Mouse (Mus musculus): Measurements from ENCODE around the gene Cenpo.

Gene Cenpo

GRCm38 (mm10) chr12:4233572-4234508 lies at the start of gene Cenpo, which contains the start of gene Ptrhd1:
TSS of gene Cenpo (minus strand) at chr12:4234294.
TSS of gene Ptrhd1 (plus strand) at chr12:4234027.
- under 1% methylated on average over 50 of the region's 50 CpGs for WGBS

- 86% methylated on average over 3 of the region's 3 CpGs for WGBS
These were observed 45.8 kb upstream of the Cenpo start for GRCm38 (mm10) chr12:4279878-4280277.

GRCm38 (mm10) chr12:4278978-4279755 lies 45.1 kb upstream of the Cenpo start:
- 93% methylated on average over 3 of the region's 3 CpGs for WGBS

- 24% methylated on average over 6 of the region's 6 CpGs for WGBS
These were observed 37.0 kb upstream of the Cenpo start for GRCm38 (mm10) chr12:4271078-4271477.

- 90% methylated on average over 4 of the region's 4 CpGs for WGBS
These were observed 33.7 kb upstream of the Cenpo start for GRCm38 (mm10) chr12:4267765-4268164.

- 72% methylated on average over 16 of the region's 16 CpGs for WGBS
These were observed 18.9 kb upstream of the Cenpo start for GRCm38 (mm10) chr12:4252742-4253655.

- 72% methylated on average over 6 of the region's 6 CpGs for WGBS
These were observed 15.7 kb upstream of the Cenpo start for GRCm38 (mm10) chr12:4249786-4250185.

- WGBS: 89% methylated on average over 10 of the region's 10 CpGs
These were observed 11.6 kb upstream of the Cenpo start for GRCm38 (mm10) chr12:4245742-4246141.

GRCm38 (mm10) chr12:4243805-4244204 lies 9.7 kb upstream of the Cenpo start:
- WGBS: 66% methylated on average over 2 of the region's 2 CpGs

GRCm38 (mm10) chr12:4240281-4240680 lies 6.2 kb upstream of the Cenpo start:
- WGBS: 68% methylated on average over 8 of the region's 8 CpGs

GRCm38 (mm10) chr12:4237481-4237880 lies 3.4 kb upstream of the Cenpo start:
- WGBS: 93% methylated on average over 15 of the region's 15 CpGs

GRCm38 (mm10) chr12:4232777-4233176 lies 1.3 kb downstream of the Cenpo start:
- 35% methylated on average over 4 of the region's 4 CpGs for WGBS

- WGBS: 94% methylated on average over 7 of the region's 7 CpGs
These were observed 3.9 kb downstream of the Cenpo start for GRCm38 (mm10) chr12:4230156-4230555.

GRCm38 (mm10) chr12:4212908-4213307 lies 21.2 kb downstream of the Cenpo start:
- 66% methylated on average over 8 of the region's 8 CpGs for WGBS

GRCm38 (mm10) chr12:4211174-4211573 lies 22.9 kb downstream of the Cenpo start:
- 81% methylated on average over 9 of the region's 9 CpGs for whole genome bisulfite sequencing

GRCm38 (mm10) chr12:4209196-4209595 lies 24.9 kb downstream of the Cenpo start:
- 96% methylated on average over 9 of the region's 9 CpGs for WGBS

- 77% methylated on average over 15 of the region's 15 CpGs for WGBS
These were observed 25.5 kb downstream of the Cenpo start for GRCm38 (mm10) chr12:4208405-4209133.

GRCm38 (mm10) chr12:4206106-4206505 lies 28.0 kb downstream of the Cenpo start:
- 93% methylated on average over 11 of the region's 11 CpGs for WGBS

- 84% methylated on average over 4 of the region's 4 CpGs for WGBS
These were observed 31.9 kb downstream of the Cenpo start for GRCm38 (mm10) chr12:4202206-4202605.

GRCm38 (mm10) chr12:4201454-4202200 lies 32.5 kb downstream of the Cenpo start:
- 63% methylated on average over 13 of the region's 13 CpGs for WGBS

Data from cerebral cortex, adult 2 months (tissue).